Mouse (Mus musculus): ENCODE results near the gene Mical3. TPM values are rescaled to one million over a fixed set of nuclear protein-coding genes. Genes with fewer than 3 reads are reported as not detected.
"Not testable (repeated sequence)": the region's sequence is repeated elsewhere in the genome, so short reads cannot be mapped to it uniquely, and the experiment has no call there.

Mical3 gene
- total RNA-seq, 2 experiments from 2014 or later = 53.3 to 71.9 TPM

DNA sequence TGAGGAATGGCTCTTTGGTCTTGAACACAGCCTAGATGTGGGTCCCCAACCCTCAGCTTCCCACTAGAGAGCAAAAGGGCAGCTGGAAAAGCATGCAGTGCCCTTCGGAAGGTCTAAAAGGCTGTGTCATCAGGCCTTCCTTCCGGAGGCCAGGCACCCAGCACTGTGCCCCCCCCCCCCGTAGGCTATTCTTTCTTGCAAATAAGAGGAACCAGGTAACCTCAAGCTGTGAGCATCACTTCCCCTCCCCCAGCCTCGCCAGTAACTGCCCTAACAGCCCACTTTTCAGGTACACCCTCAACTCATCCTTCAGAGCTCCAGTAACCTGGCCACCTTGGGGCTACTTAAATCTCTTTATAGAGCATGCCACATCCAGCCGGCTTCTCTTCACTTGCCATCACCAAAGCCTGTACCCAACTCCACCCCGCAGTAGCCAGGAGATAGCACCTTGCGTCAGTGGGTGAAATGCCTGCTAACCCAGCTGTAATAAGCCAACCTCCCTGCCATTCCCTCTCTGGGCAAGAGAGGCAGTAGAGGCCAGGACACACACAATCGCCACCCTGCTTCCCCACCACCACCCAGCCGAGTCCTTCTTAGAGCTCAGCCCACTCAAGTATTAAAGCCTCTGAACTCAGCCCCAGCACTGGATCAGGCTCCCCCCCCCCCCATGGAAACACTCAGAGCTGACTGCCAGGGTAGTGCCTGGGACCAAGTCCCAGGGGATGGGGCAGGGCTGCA lies 215.7 kb downstream of the Mical3 start:
- no peak overlapping the region for H3K27ac ChIP-seq
- TF ChIP-seq CTCF (IDR thresholded peaks at IDR 0.05) = peak; percentile 26

DNA sequence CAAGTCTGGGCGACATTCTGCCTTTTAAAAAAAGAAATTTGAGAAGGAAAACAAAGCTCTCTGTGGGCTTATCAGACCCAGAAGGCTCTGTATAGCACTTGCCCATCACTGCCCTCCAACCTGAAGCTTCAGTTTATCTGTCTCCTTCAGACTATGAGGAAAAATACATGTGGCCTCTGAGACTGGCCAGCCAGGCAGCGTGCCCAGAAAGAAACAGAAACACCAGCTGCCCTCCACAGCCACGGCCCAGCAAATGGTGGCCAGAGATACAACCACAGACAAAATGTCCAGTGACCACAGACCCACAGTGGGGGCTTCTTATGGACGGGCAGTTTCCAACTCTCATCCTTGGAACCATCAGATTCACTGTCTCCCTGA lies 216.3 kb downstream of the Mical3 start:
- H3K4me3 ChIP-seq = no peak overlapping the region
- no peak for DNase-seq
- TF ChIP-seq CTCF (IDR thresholded peaks at IDR 0.05) = no peak
- intact Hi-C loops (cut with DNase I) = no loop called here
- H3K27ac ChIP-seq = no peak overlapping the region

More for the DNA sequence above, 215.7 kb downstream of the Mical3 start:
- H3K4me3 ChIP-seq = no peak overlapping the region
- DNase-seq = no peak
- intact Hi-C loops (cut with DNase I) = no loop called here

DNA sequence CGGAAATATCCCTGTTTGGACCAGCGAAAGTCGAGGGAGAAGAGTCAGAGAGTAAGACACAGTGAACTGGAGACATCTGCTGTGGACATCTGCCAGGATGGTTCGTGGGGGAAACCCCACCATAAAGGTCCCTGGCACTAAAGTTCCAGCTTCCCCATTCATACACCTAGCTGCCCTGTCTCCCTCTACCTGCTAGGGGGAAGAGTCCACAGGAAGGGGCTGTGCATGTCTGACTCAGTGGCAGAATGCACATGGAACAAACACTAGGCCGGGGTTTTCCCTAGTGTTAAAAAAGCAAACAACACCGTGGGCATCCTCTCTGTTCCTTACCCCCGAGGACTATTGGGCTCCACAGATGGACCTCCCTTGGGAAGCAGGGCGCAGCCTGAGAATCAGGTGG lies 217.0 kb downstream of the Mical3 start:
- Histone ChIP-seq H3K27ac (no peak overlapping the region), H3K4me3 (no peak overlapping the region)
- DNase-seq = no peak
- intact Hi-C loops (cut with DNase I) = no loop called here
- no peak for TF ChIP-seq CTCF (IDR thresholded peaks at IDR 0.05)

DNA sequence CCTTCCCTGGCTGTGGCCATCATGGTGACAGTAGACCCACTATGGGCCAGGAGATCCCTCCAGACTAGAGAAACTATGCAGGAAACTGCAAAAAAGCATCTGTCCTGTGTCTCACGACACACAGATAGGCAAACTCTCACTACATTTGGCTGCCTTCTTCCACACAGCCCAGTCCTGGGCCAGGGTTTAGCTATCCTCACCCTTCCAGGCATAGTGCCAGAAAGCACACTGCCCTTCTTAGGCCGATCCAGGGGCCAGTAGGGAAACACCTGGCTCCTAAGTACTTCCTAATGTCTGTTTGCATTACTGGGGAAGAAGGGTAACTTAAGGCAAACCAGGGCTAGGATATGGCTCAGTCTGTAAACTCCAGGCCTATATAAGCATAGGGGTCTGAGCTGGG lies 217.9 kb downstream of the Mical3 start:
- no peak overlapping the region for H3K27ac ChIP-seq
- DNase-seq = peak; percentile 62
- TF ChIP-seq CTCF (IDR thresholded peaks at IDR 0.05) = no peak
- no peak overlapping the region for H3K4me3 ChIP-seq
- intact Hi-C loops (cut with DNase I) = no loop called here

DNA sequence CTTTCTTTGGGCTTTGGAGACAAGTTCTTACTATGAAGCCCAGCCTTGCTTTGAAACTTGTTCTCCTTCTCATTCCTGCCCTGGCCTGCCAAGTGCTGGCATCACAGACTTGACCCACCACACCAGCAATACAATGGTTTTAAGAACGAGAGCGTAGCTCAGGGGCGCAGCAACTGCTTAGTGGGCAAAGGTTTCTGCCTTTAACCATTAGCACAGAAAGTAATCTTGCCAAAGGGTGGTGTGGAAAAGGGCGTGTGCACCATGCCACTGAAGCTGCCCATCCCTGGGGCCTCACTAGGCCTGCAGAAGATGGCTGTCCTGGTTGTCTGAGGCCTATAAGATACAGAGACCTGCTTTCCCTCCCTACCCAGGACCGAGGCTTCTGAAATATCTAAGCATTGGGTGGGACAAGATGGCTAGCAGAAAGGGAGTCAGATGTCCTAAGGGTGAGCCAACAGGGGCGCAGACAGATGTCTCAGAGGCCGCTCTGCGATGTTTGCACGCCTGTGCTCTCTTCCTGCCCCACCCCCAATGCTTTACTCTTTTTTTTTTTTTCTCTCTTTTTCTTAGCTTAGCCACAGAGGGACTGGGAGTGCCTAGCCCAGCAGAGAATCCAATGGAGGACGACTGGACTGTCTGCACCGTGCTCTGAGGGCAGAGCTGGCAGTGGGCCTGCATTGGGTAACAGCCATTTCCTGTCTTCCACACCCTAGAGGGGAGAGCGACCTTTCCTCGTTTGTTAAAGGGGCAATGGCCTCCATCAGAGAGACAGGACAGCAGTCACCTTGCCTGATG lies 219.4 kb downstream of the Mical3 start:
- Histone ChIP-seq H3K4me3 (no peak overlapping the region), H3K27ac (no peak overlapping the region)
- intact Hi-C loops (cut with DNase I) = no loop called here
- TF ChIP-seq CTCF (IDR thresholded peaks at IDR 0.05) = no peak
- DNase-seq = no peak

DNA sequence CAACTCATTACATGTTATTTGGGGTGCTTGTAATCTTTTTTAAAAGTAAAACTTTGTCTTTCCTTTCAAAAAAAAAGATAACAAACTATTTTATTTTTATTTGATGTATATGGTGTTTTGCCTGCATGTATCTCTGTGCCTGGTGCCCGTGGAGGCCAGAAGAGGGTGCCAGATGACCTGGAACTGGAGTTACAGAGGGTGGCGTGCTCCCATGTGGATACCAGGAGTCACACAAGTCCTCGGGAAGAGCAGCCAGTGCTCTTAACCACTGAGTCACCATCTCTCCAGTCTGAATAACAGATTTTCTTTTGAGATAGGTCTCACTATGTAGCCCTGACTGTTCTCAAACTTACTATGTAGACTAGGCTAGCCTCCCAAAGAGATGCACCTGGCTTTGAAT lies 221.3 kb downstream of the Mical3 start:
- no peak overlapping the region for H3K27ac ChIP-seq
- intact Hi-C loops (cut with DNase I) = no loop called here
- DNase-seq = no peak
- TF ChIP-seq CTCF (IDR thresholded peaks at IDR 0.05) = no peak
- no peak overlapping the region for H3K4me3 ChIP-seq

DNA sequence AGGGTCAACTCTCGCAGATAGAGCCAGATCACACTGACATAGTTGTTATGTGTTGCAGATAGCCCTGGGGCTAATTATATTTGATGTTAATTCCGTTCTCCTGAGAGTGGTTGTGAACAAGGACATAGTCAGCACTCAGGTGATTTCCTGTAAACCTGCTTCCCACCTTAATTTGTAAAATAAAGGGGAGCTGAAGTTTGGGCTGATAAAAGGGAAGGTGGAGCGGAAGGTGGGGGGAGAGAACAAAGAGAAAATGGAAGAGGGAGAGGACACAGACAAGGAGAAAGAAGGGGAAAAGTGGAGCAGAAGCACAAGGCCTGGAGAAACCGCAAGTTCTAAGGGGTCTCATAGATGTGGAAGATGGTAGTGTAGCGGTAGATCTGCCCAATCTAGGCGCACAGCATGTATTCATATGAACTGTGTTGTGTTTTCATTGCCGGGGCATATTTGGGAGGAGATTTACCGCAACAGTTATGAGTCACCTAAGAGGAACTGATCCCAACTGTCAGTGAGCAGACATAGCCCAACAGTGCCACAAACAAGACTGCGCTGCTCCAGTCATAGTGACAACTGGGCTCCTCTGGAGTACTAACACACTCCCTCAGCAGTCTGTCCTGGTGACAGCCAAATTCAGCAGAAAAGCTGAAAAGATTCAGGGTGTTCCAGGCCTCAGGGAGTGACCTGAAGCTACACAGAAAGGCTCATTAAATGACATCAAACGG lies 222.8 kb downstream of the Mical3 start:
- intact Hi-C loops (cut with DNase I); H3K4me3 ChIP-seq: not testable (repeated sequence)

DNA sequence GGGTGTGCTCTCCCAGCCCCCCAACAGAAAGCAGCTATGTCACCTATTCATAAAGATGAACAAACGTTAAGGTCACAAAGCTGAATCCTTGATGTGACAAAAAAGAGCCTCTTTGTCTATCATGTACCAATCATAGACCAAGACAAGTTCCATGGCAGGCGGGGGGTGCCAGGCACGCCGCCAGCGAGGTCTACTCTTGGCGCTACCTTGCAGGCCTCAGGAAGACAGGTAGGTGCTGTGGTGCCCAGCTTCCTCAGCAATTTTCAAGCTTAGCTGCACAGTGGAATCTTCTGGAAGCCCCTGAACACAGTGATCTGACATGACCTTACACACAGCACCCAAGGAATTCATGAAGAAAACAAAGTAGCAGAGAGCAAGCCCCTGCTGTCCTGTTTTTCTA lies 224.3 kb downstream of the Mical3 start:
- TF ChIP-seq CTCF (IDR thresholded peaks at IDR 0.05) = no peak
- intact Hi-C loops (cut with DNase I) = no loop called here
- Histone ChIP-seq H3K27ac (no peak overlapping the region), H3K4me3 (no peak overlapping the region)
- no peak for DNase-seq

More for the DNA sequence above, 222.8 kb downstream of the Mical3 start:
- H3K27ac ChIP-seq, DNase-seq: not testable (repeated sequence)

DNA sequence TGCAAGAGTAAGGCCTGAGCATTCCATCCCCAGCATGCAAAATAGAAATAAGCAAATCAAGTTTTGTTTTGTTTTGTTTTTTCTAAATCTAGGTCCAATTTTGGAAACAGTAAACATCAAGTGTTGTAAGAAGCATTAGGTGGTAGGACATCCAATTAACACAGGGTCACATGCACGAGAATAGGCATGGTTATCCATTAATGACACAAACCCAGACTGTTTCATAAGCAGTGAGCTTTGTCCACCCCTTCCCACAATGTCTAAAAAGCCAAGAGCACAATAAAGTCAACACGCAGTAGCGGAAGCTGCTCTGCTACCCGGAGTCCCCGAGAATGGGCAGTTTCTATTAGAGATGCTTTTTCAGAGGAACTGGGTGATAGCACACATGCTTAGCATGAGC lies 225.7 kb downstream of the Mical3 start:
- Histone ChIP-seq H3K4me3 (no peak overlapping the region), H3K27ac (no peak overlapping the region)
- intact Hi-C loops (cut with DNase I) = no loop called here
- no peak for TF ChIP-seq CTCF (IDR thresholded peaks at IDR 0.05)
- DNase-seq = no peak

DNA sequence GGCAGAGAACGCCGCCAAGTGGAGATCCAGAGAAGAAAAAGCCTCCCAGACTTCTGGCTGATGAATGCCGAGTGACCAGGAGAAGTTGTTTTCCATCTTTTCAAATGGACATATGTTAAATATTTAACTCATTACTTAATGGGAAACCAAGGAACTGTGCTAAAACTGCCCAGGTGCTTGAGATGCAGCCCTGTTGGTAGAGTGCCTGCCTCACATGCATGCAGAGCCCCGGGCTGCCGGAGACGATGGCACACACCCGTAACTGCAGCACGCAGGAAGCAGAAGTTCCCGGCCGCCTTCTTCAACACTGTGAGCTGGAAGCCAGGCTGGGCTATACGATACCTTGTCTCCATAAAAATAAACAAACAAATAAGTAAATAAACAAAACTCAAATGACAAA lies 226.8 kb downstream of the Mical3 start:
- no peak for DNase-seq
- Histone ChIP-seq H3K4me3 (no peak overlapping the region), H3K27ac (no peak overlapping the region)
- no peak for TF ChIP-seq CTCF (IDR thresholded peaks at IDR 0.05)
- intact Hi-C loops (cut with DNase I) = no loop called here

DNA sequence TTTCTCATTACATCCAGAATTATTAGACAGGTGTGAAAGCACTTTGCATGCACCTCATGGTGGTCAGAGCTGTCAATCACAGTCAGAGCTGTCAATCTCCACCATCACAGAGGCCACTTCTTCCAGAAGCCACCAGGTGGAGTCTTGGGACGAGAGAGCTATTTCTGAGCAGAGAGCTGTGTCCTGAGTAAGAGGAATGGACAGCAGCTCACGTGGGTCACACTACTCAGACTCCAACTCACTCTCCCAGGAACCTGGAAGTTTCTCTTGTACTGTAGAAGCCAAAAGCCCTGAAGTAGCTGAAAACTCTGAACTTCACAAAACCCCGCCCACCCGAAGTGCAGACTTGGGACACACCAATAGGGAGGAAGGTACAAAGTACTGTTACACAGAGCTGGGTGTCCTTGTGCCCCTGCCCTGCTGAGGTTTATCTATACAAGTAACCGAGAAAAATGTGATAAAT lies 227.3 kb downstream of the Mical3 start:
- Histone ChIP-seq H3K27ac (no peak overlapping the region), H3K4me3 (no peak overlapping the region)
- peak; percentile 72 for TF ChIP-seq CTCF (IDR thresholded peaks at IDR 0.05)
- DNase-seq = peak; percentile 47
- intact Hi-C loops (cut with DNase I) = no loop called here

DNA sequence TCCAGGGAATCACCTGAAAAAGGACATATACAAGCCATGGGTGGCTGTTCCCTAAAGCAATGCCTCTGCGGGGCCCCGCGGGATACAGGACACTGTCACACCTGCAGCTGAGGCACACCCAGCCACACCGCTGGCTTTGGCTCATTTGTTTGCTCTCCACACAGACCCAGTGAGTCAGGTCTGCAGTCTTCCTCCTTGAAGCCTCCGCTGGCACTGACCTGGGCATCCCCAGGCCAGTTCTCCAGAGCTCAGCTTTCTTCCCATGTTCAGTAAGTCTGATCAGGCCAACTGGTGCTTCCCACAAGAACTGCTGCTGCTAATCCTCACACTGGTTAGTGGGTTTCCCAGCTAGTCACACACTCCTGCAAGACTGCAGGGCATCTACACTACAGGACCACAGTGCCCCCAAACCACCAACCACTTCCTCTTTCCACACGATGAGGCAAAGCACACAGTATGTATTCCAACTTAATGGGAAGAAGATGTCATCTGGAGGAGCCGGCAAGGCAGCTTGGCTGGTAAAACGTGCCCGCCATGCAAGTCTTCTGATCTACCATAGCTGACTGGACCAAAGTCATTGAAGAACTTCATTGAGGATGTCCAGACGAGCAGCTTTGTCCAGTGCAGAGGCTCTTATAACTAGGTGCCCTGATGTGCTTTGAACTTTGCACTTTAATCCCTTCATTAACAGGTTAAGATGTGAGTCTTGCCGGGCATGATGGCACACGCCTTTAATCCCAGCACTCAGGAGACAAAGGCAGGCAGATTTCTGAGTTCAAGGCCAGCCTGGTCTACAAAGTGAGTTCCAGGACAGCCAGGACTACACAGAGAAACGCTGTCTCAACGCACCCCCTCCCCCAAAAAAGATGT lies 228.8 kb downstream of the Mical3 start:
- TF ChIP-seq CTCF (IDR thresholded peaks at IDR 0.05) = no peak
- no peak overlapping the region for H3K4me3 ChIP-seq
- intact Hi-C loops (cut with DNase I) = no loop called here
- no peak for DNase-seq
- no peak overlapping the region for H3K27ac ChIP-seq

Measured in gastrocnemius, adult 2 months (tissue).